Mouse (Mus musculus) hindbrain, embryonic 15.5 days (tissue): ENCODE results near the gene Tbc1d20. TPM values are rescaled to one million over a fixed set of nuclear protein-coding genes. Genes with fewer than 3 reads are reported as not detected.

Experiments
- ATAC-seq: fragments of 200-750 bp; cut with Nextera tagmentation; 2 replicates; pipeline ENCODE4 v1.8.0; 2017; ENCODE audit warnings: low read depth, moderate number of reproducible peaks, moderate TSS enrichment; ENCODE audit not compliant: low FRiP score
- H3K27ac ChIP-seq: fragments of 300-500 bp; sonication (generic); replicated peaks from 2 replicates; pipeline ENCODE4 v1.5.1; 2015; ENCODE audit warnings: mild to moderate bottlenecking, inconsistent platforms
- H3K27me3 ChIP-seq: fragments of 300-500 bp; sonication (generic); 2 replicates; pipeline ENCODE4 v1.6.1; 2015; ENCODE audit warnings: control low read depth, inconsistent platforms
- H3K36me3 ChIP-seq: fragments of 300-500 bp; sonication (generic); 2 replicates; pipeline ENCODE4 v1.6.1; 2015; ENCODE audit warnings: control low read depth, inconsistent platforms
- H3K4me1 ChIP-seq: fragments of 300-500 bp; sonication (generic); replicated peaks from 2 replicates; pipeline ENCODE4 v1.6.1; 2015; ENCODE audit warnings: control low read depth, inconsistent platforms
- H3K4me2 ChIP-seq: fragments of 300-500 bp; sonication (generic); 2 replicates; pipeline ENCODE4 v1.6.1; 2015; ENCODE audit warnings: moderate library complexity, mild to moderate bottlenecking, inconsistent platforms
- H3K4me3 ChIP-seq: fragments of 300-500 bp; sonication (generic); 2 replicates; pipeline ENCODE4 v1.5.1; 2015; ENCODE audit warnings: mild to moderate bottlenecking, inconsistent platforms
- H3K9ac ChIP-seq: fragments of 300-500 bp; sonication (generic); 2 replicates; pipeline ENCODE4 v1.6.1; 2015; ENCODE audit warnings: inconsistent platforms
- H3K9me3 ChIP-seq: fragments of 300-500 bp; sonication (generic); 2 replicates; pipeline ENCODE4 v1.6.1; 2016; ENCODE audit warnings: control low read depth, inconsistent platforms
- WGBS: fragments of 180-500 bp; shearing (Covaris S2); methylation state at CpG from one replicate; pipeline ENCODE4 v1.1.7; 2015; 5-methylcytosine and 5-hydroxymethylcytosine counted together
- polyA plus RNA-seq: library from polyadenylated mRNA; unstranded; fragments of >200 nt; fragmentation: Nextera tagmentation; extraction: Ambion mirVana; gene quantifications from 2 replicates; pipeline ENCODE4 v1.2.1, GENCODE M21; 2015

Tbc1d20 gene
- polyA plus RNA-seq, 1 experiment from 2014 or later: 36.5 TPM

DNA sequence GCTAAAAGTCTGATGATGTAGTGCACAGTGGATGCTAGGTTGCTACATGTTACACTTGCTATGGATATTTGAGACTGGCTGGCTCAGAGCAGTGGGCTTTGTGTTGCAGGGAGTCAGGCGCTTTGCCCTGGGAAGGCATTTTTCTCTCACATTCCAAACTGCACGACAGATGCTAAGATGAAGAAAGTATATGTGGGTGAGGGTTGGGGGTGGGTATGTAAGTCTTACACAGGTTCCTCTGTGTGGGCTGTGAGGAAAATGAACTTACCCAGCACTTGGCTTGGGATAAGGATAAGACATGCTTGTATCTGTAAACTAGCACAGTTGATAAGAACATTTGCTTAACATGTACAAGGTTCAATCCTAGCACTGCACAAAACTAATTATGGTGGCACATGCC is 9.2 kb downstream of the Tbc1d20 start:
- WGBS: 91% methylated on average over 2 of the region's 2 CpGs
- H3K36me3 ChIP-seq: peaks cover 41% of the 10 kb centered on the region
- no peak for ATAC-seq
- H3K27ac ChIP-seq: no peak overlapping the region
- no peaks in the 10 kb centered on the region for H3K4me1 ChIP-seq
- no peaks in the 10 kb centered on the region for H3K27me3 ChIP-seq
- no peak overlapping the region for H3K9ac ChIP-seq
- H3K9me3 ChIP-seq: no peaks in the 10 kb centered on the region
- no peak overlapping the region for H3K4me3 ChIP-seq
- no peak overlapping the region for H3K4me2 ChIP-seq

DNA sequence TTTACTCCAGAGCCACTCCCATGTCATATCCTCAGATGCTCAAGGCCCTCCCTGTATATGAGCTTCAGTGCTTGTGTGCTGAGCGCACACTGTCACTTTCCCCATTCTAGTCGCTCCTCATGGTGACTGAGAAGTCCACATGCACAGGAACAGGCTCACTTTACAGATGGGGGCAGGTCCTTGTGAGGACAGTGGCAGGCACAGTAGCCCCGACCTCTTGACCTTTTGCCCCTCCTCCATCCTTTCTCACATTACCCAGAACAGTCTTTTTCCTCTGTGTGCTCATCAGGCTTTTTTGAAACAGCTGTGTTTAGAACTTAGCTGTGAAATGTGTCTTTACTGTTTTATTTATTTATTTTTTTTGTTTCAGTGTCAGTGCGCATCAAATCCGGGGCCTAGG is 10.2 kb downstream of the Tbc1d20 start:
- Histone ChIP-seq H3K27me3 (no peaks in the 10 kb centered on the region), H3K27ac (no peak overlapping the region), H3K9ac (no peak overlapping the region), H3K4me1 (no peaks in the 10 kb centered on the region), H3K36me3 (peaks cover 51% of the 10 kb centered on the region), H3K4me2 (no peak overlapping the region), H3K9me3 (no peaks in the 10 kb centered on the region), H3K4me3 (no peak overlapping the region)
- 72% methylated on average over 5 of the region's 5 CpGs for WGBS
- ATAC-seq: no peak

DNA sequence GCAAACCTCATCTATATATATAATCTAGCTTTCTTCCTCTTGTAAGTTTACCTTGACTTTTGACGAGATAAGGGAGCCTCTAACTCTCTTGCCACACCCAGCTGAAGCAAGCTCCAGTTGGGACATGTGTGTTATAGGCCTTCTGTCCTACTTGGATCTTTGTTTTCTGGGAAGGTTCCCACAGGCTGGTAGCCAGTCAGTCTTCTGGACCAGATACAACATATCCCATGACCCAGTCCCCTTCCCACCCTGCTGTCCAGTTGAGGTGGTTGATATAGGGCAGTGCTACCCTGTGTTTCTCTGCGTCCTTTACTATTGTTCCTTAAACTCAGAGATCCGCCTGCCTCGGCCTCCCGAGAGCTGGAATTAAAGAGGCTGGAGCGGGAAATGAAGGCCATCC is 11.9 kb downstream of the Tbc1d20 start:
- no peaks in the 10 kb centered on the region for H3K4me1 ChIP-seq
- peaks cover 67% of the 10 kb centered on the region for H3K36me3 ChIP-seq
- H3K27ac ChIP-seq: no peak overlapping the region
- no peak overlapping the region for H3K9ac ChIP-seq
- H3K9me3 ChIP-seq: no peaks in the 10 kb centered on the region
- no peak overlapping the region for H3K4me3 ChIP-seq
- H3K27me3 ChIP-seq: no peaks in the 10 kb centered on the region
- ATAC-seq: no peak
- H3K4me2 ChIP-seq: no peak overlapping the region
- WGBS: 95% methylated on average over 6 of the region's 6 CpGs

DNA sequence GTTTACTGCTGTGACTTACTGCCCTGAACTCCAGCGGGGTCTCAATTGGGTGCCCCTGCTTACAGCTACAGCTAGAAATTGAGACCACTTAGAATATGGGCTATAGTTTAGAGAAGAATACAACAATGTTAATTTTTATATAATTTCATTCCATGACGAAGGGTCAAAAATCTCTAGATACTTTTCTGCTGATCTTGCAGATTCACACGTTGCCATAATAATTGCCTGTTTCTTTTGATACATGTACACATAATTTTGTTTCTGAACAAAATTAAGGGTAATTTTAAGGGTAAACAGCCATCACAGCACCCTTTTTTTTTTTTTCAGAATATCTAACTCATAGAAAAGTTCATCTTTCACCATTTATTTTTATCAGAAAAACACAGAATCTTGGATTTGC is 13.6 kb downstream of the Tbc1d20 start:
- peaks cover 80% of the 10 kb centered on the region for H3K36me3 ChIP-seq
- H3K4me2 ChIP-seq: no peak overlapping the region
- no peaks in the 10 kb centered on the region for H3K27me3 ChIP-seq
- 94% methylated on average over 3 of the region's 3 CpGs for WGBS
- ATAC-seq: no peak
- H3K27ac ChIP-seq: no peak overlapping the region
- H3K9me3 ChIP-seq: no peaks in the 10 kb centered on the region
- H3K4me3 ChIP-seq: no peak overlapping the region
- H3K4me1 ChIP-seq: no peaks in the 10 kb centered on the region
- H3K9ac ChIP-seq: no peak overlapping the region

DNA sequence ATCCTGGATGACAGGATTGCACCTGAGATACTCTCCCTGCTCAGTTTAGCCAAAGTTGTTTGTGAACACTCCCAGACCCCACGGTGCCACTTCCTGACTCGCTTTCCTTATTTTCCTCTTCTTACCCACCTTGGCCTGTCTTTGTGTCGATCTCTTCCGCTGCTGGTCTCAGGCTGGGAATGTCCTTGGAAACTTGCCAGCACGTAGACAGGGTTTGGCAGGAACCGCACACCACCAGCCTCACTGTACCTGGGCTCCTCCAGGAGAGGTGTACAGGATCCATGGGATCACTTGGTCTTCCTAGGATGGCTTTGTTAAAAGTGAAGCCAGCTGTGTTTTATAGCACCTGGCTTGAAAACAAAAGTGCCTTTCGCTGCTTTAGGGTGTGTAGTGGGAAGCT is 19.4 kb downstream of the Tbc1d20 start:
- 72% methylated on average over 7 of the region's 7 CpGs for WGBS
- H3K9ac ChIP-seq: no peak overlapping the region
- H3K4me1 ChIP-seq: no peaks in the 10 kb centered on the region
- ATAC-seq: no peak
- no peak overlapping the region for H3K4me3 ChIP-seq
- H3K9me3 ChIP-seq: no peaks in the 10 kb centered on the region
- no peak overlapping the region for H3K27ac ChIP-seq
- H3K36me3 ChIP-seq: peaks cover 80% of the 10 kb centered on the region
- H3K4me2 ChIP-seq: no peak overlapping the region
- H3K27me3 ChIP-seq: no peaks in the 10 kb centered on the region

DNA sequence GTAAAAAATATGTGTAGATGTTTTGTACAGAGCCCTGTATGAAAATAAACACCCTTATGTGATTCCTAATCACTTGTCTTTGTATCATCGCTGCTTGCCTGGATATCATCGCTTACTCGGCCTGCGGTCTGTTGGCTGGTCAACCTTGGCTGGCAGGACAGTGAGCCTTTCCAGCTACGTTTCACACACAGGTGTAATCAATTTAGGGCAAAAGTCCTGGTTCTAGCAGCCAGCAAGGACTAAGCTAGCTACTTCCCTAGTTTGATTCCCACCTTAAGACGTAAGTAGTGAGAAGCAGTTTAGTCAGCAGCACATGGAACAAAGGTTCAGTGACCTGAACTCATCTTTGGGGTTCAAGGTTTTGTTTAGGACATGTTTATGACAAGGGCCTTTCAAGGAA is 20.3 kb downstream of the Tbc1d20 start:
- no peak overlapping the region for H3K9ac ChIP-seq
- H3K27ac ChIP-seq: no peak overlapping the region
- no peaks in the 10 kb centered on the region for H3K9me3 ChIP-seq
- no peak overlapping the region for H3K4me2 ChIP-seq
- peaks cover 80% of the 10 kb centered on the region for H3K36me3 ChIP-seq
- WGBS: 95% methylated on average over 6 of the region's 6 CpGs
- H3K4me3 ChIP-seq: no peak overlapping the region
- ATAC-seq: no peak
- H3K27me3 ChIP-seq: no peaks in the 10 kb centered on the region
- H3K4me1 ChIP-seq: no peaks in the 10 kb centered on the region

DNA sequence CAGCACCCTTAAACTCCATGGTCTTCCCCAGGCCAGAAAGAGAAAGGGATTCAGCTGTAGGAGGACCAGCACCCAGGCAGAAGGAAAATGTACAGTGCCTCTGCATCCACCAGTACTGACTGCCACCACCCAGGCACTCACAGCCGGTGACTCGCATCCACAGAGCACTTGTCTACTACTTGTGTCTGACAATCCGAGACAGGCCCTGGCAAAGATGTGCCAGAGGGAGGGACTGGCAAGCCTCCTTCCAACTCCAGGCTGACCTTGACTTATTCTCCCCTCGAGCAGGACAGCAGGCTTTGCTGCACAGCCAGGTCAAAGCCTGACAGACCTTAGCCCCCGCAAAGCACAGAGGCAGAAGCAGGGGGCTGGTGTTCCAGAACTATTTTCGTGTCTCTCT is 23.4 kb downstream of the Tbc1d20 start:
- 86% methylated on average over 6 of the region's 6 CpGs for WGBS
- H3K27ac ChIP-seq: no peak overlapping the region
- H3K27me3 ChIP-seq: no peaks in the 10 kb centered on the region
- H3K9me3 ChIP-seq: no peaks in the 10 kb centered on the region
- H3K36me3 ChIP-seq: peaks cover 73% of the 10 kb centered on the region
- no peak overlapping the region for H3K4me2 ChIP-seq
- ATAC-seq: no peak
- H3K9ac ChIP-seq: no peak overlapping the region
- H3K4me3 ChIP-seq: no peak overlapping the region
- no peaks in the 10 kb centered on the region for H3K4me1 ChIP-seq

DNA sequence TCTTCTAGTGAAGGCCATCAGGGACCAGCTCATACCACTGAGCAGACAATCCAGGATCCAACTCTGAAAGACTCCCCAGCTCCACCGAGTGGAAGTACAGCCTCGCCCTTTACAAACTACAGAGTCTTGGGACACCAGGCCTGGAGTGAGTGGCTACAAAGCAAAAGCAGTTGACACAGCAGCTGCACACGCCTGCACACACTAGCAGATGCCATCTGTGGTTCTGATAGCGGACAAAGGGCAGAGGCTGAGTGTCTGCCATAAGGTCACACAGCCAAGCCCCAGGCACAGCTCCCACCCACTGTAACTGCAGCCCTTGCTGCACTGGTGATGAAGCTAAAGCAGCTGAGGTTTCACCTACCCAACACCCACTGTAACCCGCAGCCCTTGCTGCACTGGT is 27.9 kb downstream of the Tbc1d20 start:
- WGBS: 87% methylated on average over 5 of the region's 5 CpGs
- Histone ChIP-seq H3K4me2 (no peak overlapping the region), H3K9ac (no peak overlapping the region), H3K36me3 (peaks cover 81% of the 10 kb centered on the region), H3K4me3 (no peak overlapping the region), H3K9me3 (no peaks in the 10 kb centered on the region), H3K27me3 (no peaks in the 10 kb centered on the region), H3K4me1 (no peaks in the 10 kb centered on the region), H3K27ac (no peak overlapping the region)
- ATAC-seq: no peak

DNA sequence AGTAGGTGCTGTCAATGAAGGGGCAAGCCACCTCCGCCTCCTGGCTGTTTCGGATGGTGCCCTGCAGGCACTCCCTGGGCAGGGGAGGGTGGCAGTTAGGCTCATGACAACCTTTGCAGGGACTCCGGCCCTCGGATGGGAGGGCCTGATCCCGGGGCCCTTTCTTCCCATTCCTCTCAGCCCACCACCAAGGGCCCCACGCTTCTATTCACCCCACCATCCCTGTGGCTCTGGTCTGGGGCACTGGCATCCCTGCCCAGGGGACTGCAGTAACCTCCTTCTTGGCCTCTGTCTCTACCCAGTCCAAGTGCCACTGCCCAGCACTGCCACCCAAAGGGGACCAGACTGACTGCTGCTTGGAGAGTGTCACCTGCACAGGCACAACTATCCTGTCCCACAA is 28.6 kb downstream of the Tbc1d20 start:
- no peaks in the 10 kb centered on the region for H3K27me3 ChIP-seq
- H3K4me3 ChIP-seq: no peak overlapping the region
- no peak for ATAC-seq
- H3K4me1 ChIP-seq: no peaks in the 10 kb centered on the region
- H3K36me3 ChIP-seq: peaks cover 75% of the 10 kb centered on the region
- no peaks in the 10 kb centered on the region for H3K9me3 ChIP-seq
- H3K4me2 ChIP-seq: no peak overlapping the region
- WGBS: 95% methylated on average over 6 of the region's 6 CpGs
- H3K27ac ChIP-seq: no peak overlapping the region
- no peak overlapping the region for H3K9ac ChIP-seq

DNA sequence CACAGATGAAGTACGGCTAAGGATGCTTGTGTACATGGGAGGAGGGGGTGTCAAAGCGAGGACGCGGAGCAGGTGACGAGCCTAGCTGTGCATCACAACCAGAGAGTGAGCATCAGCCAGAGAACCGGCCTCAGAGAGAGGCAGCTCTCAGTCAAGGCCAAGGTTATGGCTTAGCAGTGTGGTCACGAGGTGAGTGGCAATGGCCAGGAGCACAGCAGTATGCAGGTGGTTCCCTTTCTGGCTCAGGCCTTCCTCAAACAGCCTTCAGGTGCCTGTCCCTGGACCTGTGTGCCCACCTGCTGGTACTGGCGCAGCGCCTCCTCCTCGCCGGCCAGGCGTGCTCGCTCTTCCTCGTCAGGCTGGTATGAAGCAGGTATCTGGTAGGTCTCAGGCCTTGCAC is 30.3 kb downstream of the Tbc1d20 start:
- Histone ChIP-seq H3K9ac (no peak overlapping the region), H3K4me2 (no peak overlapping the region), H3K27me3 (no peaks in the 10 kb centered on the region), H3K4me1 (no peaks in the 10 kb centered on the region), H3K27ac (no peak overlapping the region), H3K36me3 (peaks cover 65% of the 10 kb centered on the region), H3K4me3 (no peak overlapping the region), H3K9me3 (no peaks in the 10 kb centered on the region)
- WGBS: 95% methylated on average over 14 of the region's 14 CpGs
- no peak for ATAC-seq

DNA sequence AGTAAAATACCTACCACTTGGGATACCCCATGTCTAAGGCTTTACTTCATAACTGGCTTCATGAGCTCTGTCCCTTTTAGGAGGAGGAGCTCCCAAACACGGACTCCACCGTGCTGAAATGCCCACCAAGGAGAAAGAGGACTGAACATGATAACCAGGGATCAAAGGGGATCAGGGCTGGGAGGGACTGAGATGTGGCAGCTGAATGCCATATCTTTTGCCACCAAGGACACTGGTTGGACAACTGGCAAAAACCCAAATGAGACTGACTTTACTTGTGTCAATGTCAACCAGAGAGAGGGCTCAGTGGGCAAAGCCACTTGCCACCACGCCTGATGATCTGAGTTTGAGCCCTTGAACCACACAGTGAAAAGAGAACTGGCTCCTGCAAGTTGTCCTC is 31.2 kb downstream of the Tbc1d20 start:
- Histone ChIP-seq H3K9me3 (no peaks in the 10 kb centered on the region), H3K4me2 (no peak overlapping the region), H3K4me3 (no peak overlapping the region), H3K4me1 (peaks cover 3% of the 10 kb centered on the region; the same call in 1 of the 2 replicates), H3K9ac (no peak overlapping the region), H3K27ac (no peak overlapping the region), H3K36me3 (peaks cover 62% of the 10 kb centered on the region), H3K27me3 (no peaks in the 10 kb centered on the region)
- WGBS: 92% methylated on average over 3 of the region's 3 CpGs
- no peak for ATAC-seq

DNA sequence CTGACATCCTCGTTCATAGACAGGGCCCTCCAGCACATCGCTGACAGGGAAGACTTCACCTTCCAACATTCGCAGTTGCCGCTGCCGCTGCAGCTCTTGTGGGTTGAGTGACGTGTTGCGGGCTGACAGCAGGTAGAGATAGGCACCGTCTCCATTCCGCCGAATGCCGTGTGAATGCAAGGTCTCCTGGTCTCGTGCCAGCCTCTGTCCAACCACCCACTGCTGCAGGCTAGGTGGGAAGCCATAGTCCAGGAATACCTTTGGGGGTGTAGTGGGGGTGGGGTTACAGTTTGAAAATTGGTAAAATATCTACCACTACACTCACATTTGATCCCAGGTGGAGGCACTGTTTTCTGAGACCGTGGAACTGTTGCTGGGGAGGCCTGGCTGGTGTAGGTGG is 32.5 kb downstream of the Tbc1d20 start:
- Histone ChIP-seq H3K36me3 (peaks cover 49% of the 10 kb centered on the region), H3K9me3 (no peaks in the 10 kb centered on the region), H3K27me3 (no peaks in the 10 kb centered on the region), H3K4me3 (no peak overlapping the region), H3K27ac (no peak overlapping the region), H3K4me2 (no peak overlapping the region), H3K9ac (no peak overlapping the region), H3K4me1 (peaks cover 16% of the 10 kb centered on the region)
- ATAC-seq: no peak
- WGBS: 92% methylated on average over 13 of the region's 13 CpGs

DNA sequence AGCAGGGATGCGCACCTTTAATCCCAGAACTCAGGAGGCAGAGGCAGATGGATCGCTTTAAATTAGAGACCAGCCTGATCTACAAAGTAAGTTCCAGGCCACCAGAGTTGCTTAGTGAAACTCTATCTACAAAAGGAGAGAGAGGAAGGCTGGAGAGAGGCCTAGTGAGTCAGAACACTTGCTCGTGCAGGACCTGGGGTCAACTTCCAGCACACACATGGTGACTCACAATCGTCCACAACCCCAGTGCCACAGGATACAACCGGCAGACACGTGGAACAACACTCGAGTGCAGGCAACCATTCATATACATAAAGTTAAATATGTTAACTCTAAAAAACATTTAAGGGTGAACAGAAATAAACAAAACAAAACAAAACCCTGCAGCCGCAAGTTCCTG is 33.0 kb downstream of the Tbc1d20 start:
- no peak for ATAC-seq
- no peaks in the 10 kb centered on the region for H3K9me3 ChIP-seq
- no peaks in the 10 kb centered on the region for H3K27me3 ChIP-seq
- WGBS: 92% methylated on average over 8 of the region's 8 CpGs
- H3K27ac ChIP-seq: no peak overlapping the region
- H3K4me2 ChIP-seq: no peak overlapping the region
- H3K9ac ChIP-seq: no peak overlapping the region
- H3K4me3 ChIP-seq: no peak overlapping the region
- H3K4me1 ChIP-seq: peaks cover 21% of the 10 kb centered on the region
- H3K36me3 ChIP-seq: peaks cover 48% of the 10 kb centered on the region
